Mouse (Mus musculus) embryonic facial prominence, embryonic 14.5 days (tissue): ENCODE measurements at regions not wholly inside any gene's neighbourhood (a gene's known extent, or its start where the extent isn't known, plus 50 kb on each side); places are given as distances from the start of the nearest gene placed in this dataset.

Source experiments
- ATAC-seq: fragments of 200-750 bp; cut with Nextera tagmentation; 2 replicates; pipeline ENCODE4 v1.8.0; 2017; ENCODE audit warnings: low read depth, moderate number of reproducible peaks, moderate TSS enrichment
- DNase-seq: peaks from one replicate; pipeline ENCODE4 v3.0.0-alpha.2; 2015; ENCODE audit warnings: low spot score
- H3K27ac ChIP-seq: fragments of 300-500 bp; sonication (generic); replicated peaks from 2 replicates; pipeline ENCODE4 v1.5.1; 2014; ENCODE audit warnings: low read depth, mild to moderate bottlenecking, low read length, moderate library complexity
- H3K27me3 ChIP-seq: fragments of 300-500 bp; sonication (generic); replicated peaks from 2 replicates; pipeline ENCODE4 v1.6.1; 2014; ENCODE audit warnings: low read length; ENCODE audit not compliant: control insufficient read depth, insufficient read depth
- H3K36me3 ChIP-seq: fragments of 300-500 bp; sonication (generic); 2 replicates; pipeline ENCODE4 v1.6.1; 2014; ENCODE audit warnings: low read length, mixed read lengths; ENCODE audit not compliant: control insufficient read depth, insufficient read depth
- H3K4me1 ChIP-seq: fragments of 300-500 bp; sonication (generic); 2 replicates; pipeline ENCODE4 v1.6.1; 2014; ENCODE audit warnings: antibody characterized with exemption, low read length; ENCODE audit not compliant: control insufficient read depth, insufficient read depth
- H3K4me2 ChIP-seq: fragments of 300-500 bp; sonication (generic); 2 replicates; pipeline ENCODE4 v1.6.1; 2014; ENCODE audit warnings: low read depth, mild to moderate bottlenecking, low read length, moderate library complexity, mixed read lengths
- H3K4me3 ChIP-seq: fragments of 300-500 bp; sonication (generic); 2 replicates; pipeline ENCODE4 v1.5.1; 2014; ENCODE audit warnings: low read depth, mild to moderate bottlenecking, low read length
- H3K9ac ChIP-seq: fragments of 300-500 bp; sonication (generic); 2 replicates; pipeline ENCODE4 v1.6.1; 2014; ENCODE audit warnings: low read depth, mild to moderate bottlenecking, low read length, moderate library complexity, mixed read lengths
- H3K9me3 ChIP-seq: fragments of 300-500 bp; sonication (generic); 2 replicates; pipeline ENCODE4 v1.6.1; 2016; ENCODE audit warnings: low read length; ENCODE audit not compliant: control insufficient read depth
- WGBS: fragments of 180-500 bp; shearing (Covaris S2); extraction: QIAGEN DNeasy Blood & Tissue Kit; methylation state at CpG from one replicate; pipeline ENCODE4 v1.1.7; 2014; 5-methylcytosine and 5-hydroxymethylcytosine counted together

DNA sequence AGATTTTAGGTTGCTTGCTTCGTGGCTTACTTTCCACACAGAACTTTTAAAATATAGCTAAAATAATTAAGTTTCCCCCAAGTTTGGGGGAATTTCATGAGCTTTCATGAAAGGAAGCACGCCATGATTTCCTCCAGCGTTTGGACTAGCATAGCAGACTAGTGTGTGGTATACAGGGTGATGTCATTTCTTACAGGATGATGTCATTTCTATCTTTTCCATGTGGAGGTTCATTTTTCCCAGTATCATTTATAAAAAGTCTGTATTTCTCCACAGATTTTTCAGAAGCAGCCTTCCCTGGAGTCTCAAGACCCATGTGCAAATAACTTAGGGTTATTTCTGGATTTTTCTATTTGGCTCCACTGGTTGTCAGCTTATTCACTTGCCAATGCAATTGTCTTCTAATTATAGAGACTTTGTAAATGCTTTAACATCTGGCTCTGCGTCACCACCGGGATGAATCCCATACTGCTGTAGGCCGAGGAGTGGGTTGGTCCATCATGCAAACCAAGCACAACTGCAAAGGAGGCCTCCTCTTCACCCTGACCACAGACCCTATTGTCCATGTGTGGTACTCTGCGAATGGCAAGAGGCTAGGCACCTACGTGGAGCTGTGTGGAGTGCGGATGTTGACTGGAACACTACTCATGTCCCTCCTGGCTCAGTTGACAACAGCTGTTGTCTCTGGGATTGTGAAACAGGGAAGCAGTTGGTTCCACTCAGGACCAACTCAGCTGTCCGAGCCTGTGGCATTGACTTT lies 85.4 kb upstream of the Arid2 start:
- Histone ChIP-seq H3K4me2 (no peak overlapping the region), H3K9me3 (no peaks in the 10 kb centered on the region), H3K4me3 (no peak overlapping the region), H3K4me1 (no peaks in the 10 kb centered on the region), H3K27ac (no peak overlapping the region), H3K9ac (no peak overlapping the region), H3K27me3 (no peaks in the 10 kb centered on the region), H3K36me3 (no peaks in the 10 kb centered on the region)
- DNase-seq (no peak), ATAC-seq (peak; percentile 30; the same call in 1 of the 2 replicates)
- 83% methylated on average over 10 of the region's 10 CpGs for WGBS

- DNase-seq = no peak
- Histone ChIP-seq H3K4me2 (no peak overlapping the region), H3K27me3 (no peaks in the 10 kb centered on the region), H3K36me3 (no peaks in the 10 kb centered on the region), H3K9ac (no peak overlapping the region), H3K27ac (no peak overlapping the region), H3K4me3 (no peak overlapping the region), H3K9me3 (no peaks in the 10 kb centered on the region), H3K4me1 (no peaks in the 10 kb centered on the region)
- ATAC-seq = no peak
- WGBS = 88% methylated on average over 5 of the region's 5 CpGs
These were observed 83.1 kb upstream of the Arid2 start for GRCm38 (mm10) chr15:96204187-96204586.

DNA sequence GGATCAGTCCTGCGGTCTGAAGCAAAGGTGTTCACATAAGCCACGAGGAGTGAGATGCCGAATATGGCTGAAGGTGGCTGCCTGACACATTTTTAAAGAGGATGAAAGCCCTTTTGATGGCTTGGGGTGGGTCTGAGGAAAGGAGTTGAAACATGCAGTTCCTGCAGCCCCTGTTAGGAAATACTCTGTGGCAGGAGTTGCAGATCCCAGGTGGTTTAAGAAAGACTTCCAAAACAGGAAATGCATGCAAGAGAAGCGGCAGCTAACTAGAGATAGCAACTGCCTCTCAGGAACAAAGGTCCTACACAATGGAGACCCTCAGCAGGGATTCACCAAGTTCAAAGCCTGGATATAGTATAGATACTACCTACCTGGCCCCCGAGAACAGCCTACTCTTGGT lies 82.7 kb upstream of the Arid2 start:
- Histone ChIP-seq H3K27ac (no peak overlapping the region), H3K9ac (no peak overlapping the region), H3K9me3 (no peaks in the 10 kb centered on the region), H3K4me1 (no peaks in the 10 kb centered on the region), H3K27me3 (no peaks in the 10 kb centered on the region), H3K4me2 (no peak overlapping the region), H3K36me3 (no peaks in the 10 kb centered on the region), H3K4me3 (no peak overlapping the region)
- 81% methylated on average over 5 of the region's 5 CpGs for WGBS
- no peak for DNase-seq
- ATAC-seq = no peak

GRCm38 (mm10) chr15:96210721-96211400 lies 76.5 kb upstream of the Arid2 start:
- no peak overlapping the region for H3K4me3 ChIP-seq
- no peaks in the 10 kb centered on the region for H3K27me3 ChIP-seq
- H3K4me1 ChIP-seq = no peaks in the 10 kb centered on the region
- WGBS = 86% methylated on average over 11 of the region's 11 CpGs
- no peak overlapping the region for H3K4me2 ChIP-seq
- no peaks in the 10 kb centered on the region for H3K36me3 ChIP-seq
- no peaks in the 10 kb centered on the region for H3K9me3 ChIP-seq
- no peak for ATAC-seq
- DNase-seq = no peak
- H3K27ac ChIP-seq = no peak overlapping the region
- no peak overlapping the region for H3K9ac ChIP-seq

- ATAC-seq = no peak
- H3K4me3 ChIP-seq = no peak overlapping the region
- H3K4me1 ChIP-seq = no peaks in the 10 kb centered on the region
- H3K9me3 ChIP-seq = no peaks in the 10 kb centered on the region
- no peak overlapping the region for H3K27ac ChIP-seq
- H3K36me3 ChIP-seq = no peaks in the 10 kb centered on the region
- no peak overlapping the region for H3K9ac ChIP-seq
- 84% methylated on average over 24 of the region's 24 CpGs for WGBS
- DNase-seq = no peak
- H3K27me3 ChIP-seq = no peaks in the 10 kb centered on the region
- H3K4me2 ChIP-seq = no peak overlapping the region
These were observed 73.6 kb upstream of the Arid2 start for GRCm38 (mm10) chr15:96213541-96214312.

DNA sequence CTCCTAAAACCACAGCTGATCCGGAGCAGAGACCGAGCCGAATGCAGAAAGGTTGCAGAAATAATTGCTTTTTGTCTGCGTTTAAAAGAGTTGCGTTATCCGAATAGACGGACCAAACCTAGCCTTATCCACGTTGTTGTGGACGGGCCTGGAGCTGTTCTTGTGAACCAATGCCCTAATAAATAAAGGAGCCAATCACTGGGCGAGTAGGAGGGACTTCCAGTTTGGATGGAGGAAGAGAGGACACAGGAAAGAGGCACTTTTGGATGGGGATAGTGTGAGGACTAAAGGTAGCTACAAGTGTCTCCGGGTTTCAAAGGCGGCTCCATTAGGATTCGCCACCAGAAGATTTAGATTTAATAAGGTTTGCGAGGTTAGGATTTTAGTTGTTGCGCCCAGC lies 69.4 kb upstream of the Arid2 start:
- Histone ChIP-seq H3K4me3 (no peak overlapping the region), H3K36me3 (no peaks in the 10 kb centered on the region), H3K4me2 (no peak overlapping the region), H3K9me3 (no peaks in the 10 kb centered on the region), H3K27me3 (no peaks in the 10 kb centered on the region), H3K27ac (no peak overlapping the region), H3K4me1 (no peaks in the 10 kb centered on the region), H3K9ac (no peak overlapping the region)
- DNase-seq (no peak), ATAC-seq (no peak)
- 95% methylated on average over 15 of the region's 15 CpGs for WGBS

DNA sequence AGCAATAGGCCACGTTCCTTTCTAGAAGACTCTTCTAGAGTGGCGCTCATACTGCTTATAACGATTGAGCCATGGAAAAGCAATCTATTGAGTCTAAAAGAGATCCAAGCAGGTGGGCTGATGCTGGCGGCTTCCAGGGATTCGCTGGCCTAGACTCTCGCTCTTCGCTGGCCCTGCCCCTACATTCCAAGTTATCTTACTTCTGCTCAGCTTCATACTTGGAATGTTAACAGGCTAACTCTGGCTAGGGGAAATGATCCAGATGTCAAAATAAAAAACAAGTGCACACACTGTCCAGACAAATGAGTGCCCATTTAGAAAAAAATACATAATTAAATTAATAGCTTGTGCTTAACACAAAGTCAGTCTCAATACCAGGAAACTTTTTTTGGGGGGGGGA lies 67.6 kb upstream of the Arid2 start:
- 85% methylated on average over 7 of the region's 7 CpGs for WGBS
- no peaks in the 10 kb centered on the region for H3K9me3 ChIP-seq
- no peak for ATAC-seq
- H3K36me3 ChIP-seq = no peaks in the 10 kb centered on the region
- no peak overlapping the region for H3K4me2 ChIP-seq
- H3K27me3 ChIP-seq = no peaks in the 10 kb centered on the region
- H3K4me1 ChIP-seq = no peaks in the 10 kb centered on the region
- H3K4me3 ChIP-seq = no peak overlapping the region
- no peak for DNase-seq
- no peak overlapping the region for H3K27ac ChIP-seq
- no peak overlapping the region for H3K9ac ChIP-seq

DNA sequence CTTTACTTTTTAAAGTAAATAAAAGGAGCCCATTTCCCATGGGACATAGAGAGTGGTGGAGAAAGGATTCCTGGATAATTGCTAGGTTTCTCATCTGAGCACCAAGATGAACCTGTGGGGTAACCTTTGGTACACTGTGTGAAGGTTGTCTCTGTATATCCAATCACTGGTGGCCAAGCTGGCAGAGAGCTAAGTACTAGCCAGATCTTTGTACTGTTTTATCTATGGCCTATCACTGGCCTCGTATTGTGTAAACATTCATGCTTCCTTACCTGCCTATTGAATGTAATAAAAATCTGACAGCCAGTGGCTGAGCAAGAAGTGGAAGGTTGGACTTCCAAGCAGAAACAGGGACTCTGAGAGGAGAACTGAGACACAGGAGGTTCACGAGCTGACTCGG lies 55.3 kb upstream of the Arid2 start:
- no peaks in the 10 kb centered on the region for H3K27me3 ChIP-seq
- no peak overlapping the region for H3K4me3 ChIP-seq
- ATAC-seq = no peak
- H3K36me3 ChIP-seq = no peaks in the 10 kb centered on the region
- no peaks in the 10 kb centered on the region for H3K4me1 ChIP-seq
- H3K27ac ChIP-seq = no peak overlapping the region
- 88% methylated on average over 3 of the region's 3 CpGs for WGBS
- H3K9ac ChIP-seq = no peak overlapping the region
- DNase-seq = no peak
- no peak overlapping the region for H3K4me2 ChIP-seq
- no peaks in the 10 kb centered on the region for H3K9me3 ChIP-seq
